In genomic region chr12:105535968-105536760, GRCm38 (mm10) we compare ENCODE assay signal across 14 mouse cellular contexts. TPM values are rescaled to one million over a fixed set of nuclear protein-coding genes. Genes with fewer than 3 reads are reported as not detected.
DNase-seq lines count a peak whose midpoint lies in the region; ATAC-seq and TF ChIP-seq lines count a peak whose summit lies in the region.
"Had no signal": no experiment of that assay in that cellular context is flagged by ENCODE, and none has a peak within 500 bp of the region (broad histone marks: within the 10 kb centered on the region; RNA-seq: fewer than 3 reads in every experiment).

No protein-coding gene starts in this region.

- TF ChIP-seq POLR2A in lung, adult 2 months (IDR thresholded peaks at IDR 0.05; ENCODE audit: borderline replicate concordance, extremely low read depth, low read depth, low read length): peak; percentile 47; the same call in 1 of the 2 replicates

- no peak overlapping the region for H3K4me3 ChIP-seq in heart, embryonic 10.5 days
- H3K4me3 ChIP-seq in lung, adult 2 months (replicated peaks; ENCODE audit: extremely low read depth, low read depth, low read length): no peak overlapping the region
- H3K4me3 ChIP-seq in lung, postnatal 0 days (ENCODE audit: low read depth, low read length): no peak overlapping the region
- no peak overlapping the region for H3K4me3 ChIP-seq in stomach, embryonic 16.5 days (replicated peaks; ENCODE audit: low read length)
- H3K4me3 ChIP-seq: embryonic facial prominence, embryonic 13.5 days; limb, embryonic 15.5 days; midbrain, embryonic 15.5 days had no signal

- DNase-seq in heart, embryonic 10.5 days (ENCODE audit: low spot score): no peak
- DNase-seq in heart, postnatal 14 days: no peak
- no peak for DNase-seq in lung, adult 2 months
- DNase-seq in lung, postnatal 25 days (ENCODE audit: low spot score): no peak
- peak; percentile 64 for DNase-seq in lung, postnatal 0 days (ENCODE audit: low spot score)
- DNase-seq in gastrocnemius, postnatal 10 days: no peak
- DNase-seq: cerebellum, adult 11 months; gastrocnemius, postnatal 25 days; right cerebral cortex, postnatal 4 days had no signal

- no peak overlapping the region for H3K4me2 ChIP-seq in lung, postnatal 0 days (replicated peaks; ENCODE audit: low read depth, low read length)
- no peak overlapping the region for H3K4me2 ChIP-seq in stomach, embryonic 16.5 days (ENCODE audit: low read depth, low read length)
- H3K4me2 ChIP-seq: embryonic facial prominence, embryonic 13.5 days; limb, embryonic 15.5 days; midbrain, embryonic 15.5 days had no signal

- intact Hi-C loops in heart, postnatal 14 days (cut with DNase I): no loop called here

- peak; percentile 74 for ATAC-seq in lung, postnatal 0 days
- no peak for ATAC-seq in stomach, embryonic 16.5 days (ENCODE audit: insufficient read depth, low FRiP score)
- ATAC-seq: midbrain, embryonic 15.5 days had no signal

- H3K27ac ChIP-seq in heart, embryonic 10.5 days: 0 out of 2 replicates have a peak overlapping the region, but pooled peaks have one; percentile 31
- H3K27ac ChIP-seq in lung, postnatal 0 days (ENCODE audit: low read length): peak overlapping the region; percentile 64
- 0 out of 2 replicates have a peak overlapping the region, but pooled peaks have one; percentile 10 for H3K27ac ChIP-seq in stomach, embryonic 16.5 days (ENCODE audit: low read length)
- H3K27ac ChIP-seq: embryonic facial prominence, embryonic 13.5 days; limb, embryonic 15.5 days; macrophage; midbrain, embryonic 15.5 days had no signal

- no peaks in the 10 kb centered on the region; the same call in 1 of the 2 replicates for H3K9me3 ChIP-seq in heart, embryonic 10.5 days
- H3K9me3 ChIP-seq in lung, postnatal 0 days (ENCODE audit: low read length): no peaks in the 10 kb centered on the region
- H3K9me3 ChIP-seq in stomach, embryonic 16.5 days (replicated peaks; ENCODE audit: control insufficient read depth, low read length): no peaks in the 10 kb centered on the region
- H3K9me3 ChIP-seq: limb, embryonic 15.5 days; midbrain, embryonic 15.5 days had no signal

- no peak for TF ChIP-seq CTCF in lung, adult 2 months (IDR thresholded peaks at IDR 0.05; ENCODE audit: insufficient read depth, low read length)
- no peak for TF ChIP-seq CTCF in lung, postnatal 0 days (IDR thresholded peaks at IDR 0.05)

- H3K9ac ChIP-seq in lung, postnatal 0 days (replicated peaks; ENCODE audit: low read depth): no peak overlapping the region
- H3K9ac ChIP-seq in stomach, embryonic 16.5 days (ENCODE audit: low read length): no peak overlapping the region
- H3K9ac ChIP-seq: embryonic facial prominence, embryonic 13.5 days; limb, embryonic 15.5 days; midbrain, embryonic 15.5 days had no signal

- peak; percentile 63 for TF ChIP-seq EP300 in lung, postnatal 0 days (IDR thresholded peaks at IDR 0.05)

- peaks cover 13% of the 10 kb centered on the region for H3K4me1 ChIP-seq in heart, embryonic 10.5 days
- H3K4me1 ChIP-seq in lung, adult 2 months (ENCODE audit: control insufficient read depth, insufficient read depth, low read length): peaks cover 9% of the 10 kb centered on the region
- H3K4me1 ChIP-seq in lung, postnatal 0 days (ENCODE audit: insufficient read depth, low read depth, low read length): peaks cover 6% of the 10 kb centered on the region; the same call in 1 of the 2 replicates
- no peaks in the 10 kb centered on the region for H3K4me1 ChIP-seq in stomach, embryonic 16.5 days (ENCODE audit: control insufficient read depth, insufficient read depth, low read length)

- WGBS in heart, embryonic 10.5 days: 66% methylated on average over 13 of the region's 13 CpGs
- WGBS in lung, adult 2 months: 54% methylated on average over 13 of the region's 13 CpGs
- WGBS in lung, postnatal 0 days: 55% methylated on average over 13 of the region's 13 CpGs
- WGBS in stomach, embryonic 16.5 days: 64% methylated on average over 13 of the region's 13 CpGs

- 0 out of 2 replicates have a peak, but pooled peaks cover 1% of the 10 kb centered on the region for H3K27me3 ChIP-seq in heart, embryonic 10.5 days (ENCODE audit: insufficient read depth, poor library complexity, severe bottlenecking)
- no peaks in the 10 kb centered on the region for H3K27me3 ChIP-seq in lung, postnatal 0 days (replicated peaks; ENCODE audit: insufficient read depth, low read length)
- no peaks in the 10 kb centered on the region for H3K27me3 ChIP-seq in stomach, embryonic 16.5 days (ENCODE audit: control insufficient read depth, insufficient read depth, low read length)
- H3K27me3 ChIP-seq: embryonic facial prominence, embryonic 13.5 days; limb, embryonic 15.5 days; midbrain, embryonic 15.5 days had no signal

- no peaks in the 10 kb centered on the region for H3K36me3 ChIP-seq in heart, embryonic 10.5 days
- H3K36me3 ChIP-seq in lung, postnatal 0 days (ENCODE audit: insufficient read depth, low read length): no peaks in the 10 kb centered on the region
- no peaks in the 10 kb centered on the region for H3K36me3 ChIP-seq in stomach, embryonic 16.5 days (ENCODE audit: control insufficient read depth, insufficient read depth, low read length)
- H3K36me3 ChIP-seq: embryonic facial prominence, embryonic 13.5 days; limb, embryonic 15.5 days; midbrain, embryonic 15.5 days had no signal

RNA-seq across cellular contexts. Expression of gene Bdkrb2, which starts 26.9 kb away (rescaled TPM):
- 1.4 and 2.4 TPM in 2 replicates for polyA plus RNA-seq in heart, embryonic 10.5 days (2016; fragmentation: Nextera tagmentation; extraction: Ambion mirVana)
- 1 to 10 TPM; 1.6 TPM for total RNA-seq in heart, postnatal 14 days (2021)
- polyA plus RNA-seq in lung, adult 2 months (2012; rRNA removed): 3.7 and 4.8 TPM in 2 replicates
- polyA plus RNA-seq in lung, postnatal 0 days (2015; fragmentation: Nextera tagmentation; extraction: Ambion mirVana): 2.1 and 2.5 TPM in 2 replicates
- 5.3 and 7.3 TPM in 2 replicates for polyA plus RNA-seq in stomach, embryonic 16.5 days (2015; fragmentation: Nextera tagmentation; extraction: Ambion mirVana)
- 1 to 10 TPM; 1.2 to 1.5 TPM for total RNA-seq in gastrocnemius, postnatal 10 days (2021)
- polyA plus RNA-seq: macrophage had no signal

Comparison
In these comparisons a context has a peak if more than half of its experiments do, and no peak if none do; other contexts are left out.
1. H3K27ac ChIP-seq: peak in every context shown above with its lines; median percentile 64 in lung, postnatal 0 days; 31 in heart, embryonic 10.5 days; 10 in stomach, embryonic 16.5 days.